Mouse (Mus musculus): ENCODE measurements at regions not wholly inside any gene's neighbourhood (a gene's known extent, or its start where the extent isn't known, plus 50 kb on each side); places are given as distances from the start of the nearest gene placed in this dataset.

GRCm38 (mm10) chr4:23994261-23994965 is 501.8 kb upstream of the Mms22l start:
- no peak for DNase-seq (ENCODE audit: low spot score in 2 of 2)

GRCm38 (mm10) chr4:24006257-24006955 is 489.8 kb upstream of the Mms22l start:
- no peak for DNase-seq (ENCODE audit: low spot score in 2 of 2)

GRCm38 (mm10) chr4:24019178-24020104 is 476.8 kb upstream of the Mms22l start:
- DNase-seq (ENCODE audit: low spot score in 2 of 2) = peak; percentile 63 to 78
